Mouse (Mus musculus): ENCODE results near the gene Hist1h2bf.

Gene Hist1h2bf

DNA sequence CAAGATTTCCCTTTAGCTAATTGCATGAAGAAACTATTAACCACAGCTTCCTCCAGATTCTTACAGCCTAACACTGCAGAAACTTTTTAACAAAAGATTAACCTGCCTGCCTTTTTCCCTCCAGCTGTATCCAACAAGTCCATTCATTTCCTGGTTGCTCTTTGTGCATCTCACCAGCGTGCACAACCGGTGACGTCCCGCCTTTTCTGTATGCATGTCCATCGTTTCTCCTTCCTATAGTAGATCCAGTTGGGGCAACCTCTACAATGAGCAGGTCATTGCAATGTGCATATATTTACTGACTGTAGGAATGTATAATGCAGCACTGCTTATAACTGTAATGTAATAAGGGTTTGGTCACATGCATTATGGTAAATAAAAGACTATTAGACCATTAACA lies 50.0 kb downstream of the Hist1h2bf start:
- no peak for DNase-seq
